Mouse (Mus musculus) ES-Bruce4 (cell line): Measurements from ENCODE around the gene Galntl6. TPM values are rescaled to one million over a fixed set of nuclear protein-coding genes. Genes with fewer than 3 reads are reported as not detected.

Experiments
- H3K27ac ChIP-seq: 2 replicates; pipeline ENCODE4 v1.5.1; 2012; ENCODE audit warnings: low read length, inconsistent platforms; ENCODE audit not compliant: insufficient read depth
- H3K27me3 ChIP-seq: 2 replicates; pipeline ENCODE4 v1.6.1; 2012; ENCODE audit warnings: mild to moderate bottlenecking, low read length, inconsistent platforms; ENCODE audit not compliant: control insufficient read depth, poor library complexity, insufficient read depth, severe bottlenecking
- H3K36me3 ChIP-seq: 2 replicates; pipeline ENCODE4 v1.6.1; 2012; ENCODE audit warnings: inconsistent platforms, mild to moderate bottlenecking, low read length, moderate library complexity; ENCODE audit not compliant: control insufficient read depth, poor library complexity, insufficient read depth, severe bottlenecking
- H3K4me1 ChIP-seq: one replicate; pipeline ENCODE4 v1.8.1; 2011; ENCODE audit warnings: low read length; ENCODE audit not compliant: control insufficient read depth, insufficient read depth
- H3K4me3 ChIP-seq: 2 replicates; pipeline ENCODE4 v1.5.1; 2011; ENCODE audit warnings: low read depth, mild to moderate bottlenecking, low read length
- H3K9ac ChIP-seq: 2 replicates; pipeline ENCODE4 v1.6.1; 2012; ENCODE audit warnings: low read depth, mild to moderate bottlenecking, inconsistent platforms; ENCODE audit not compliant: poor library complexity, severe bottlenecking
- H3K9me3 ChIP-seq: replicated peaks from 2 replicates; pipeline ENCODE4 v1.6.1; 2012; ENCODE audit warnings: mild to moderate bottlenecking, low read length, inconsistent platforms; ENCODE audit not compliant: control insufficient read depth, poor library complexity, insufficient read depth, severe bottlenecking
- CTCF ChIP-seq: IDR thresholded peaks from one replicate; pipeline ENCODE4 v1.8.1; 2011; ENCODE audit warnings: low read depth, low read length
- EP300 ChIP-seq: IDR thresholded peaks from 2 replicates; pipeline ENCODE4 v1.6.1; 2011; ENCODE audit warnings: low read depth, low read length; ENCODE audit not compliant: insufficient read depth
- POLR2A ChIP-seq: IDR thresholded peaks from one replicate; pipeline ENCODE4 v1.8.1; 2011; ENCODE audit warnings: low read length; ENCODE audit not compliant: insufficient read depth
- polyA plus RNA-seq: library from polyadenylated mRNA; stranded (reverse); fragments of >200 nt; gene quantifications from 2 replicates; pipeline ENCODE4 v1.2.4, GENCODE M21; 2011; ENCODE audit warnings: low read depth; ENCODE audit not compliant: missing spikeins, insufficient read depth, insufficient read length

Galntl6 gene
- polyA plus RNA-seq, 1 experiment: not detected

- no peak overlapping the region for H3K4me3 ChIP-seq
- no peak overlapping the region for H3K9ac ChIP-seq
- H3K4me1 ChIP-seq: no peaks in the 10 kb centered on the region
- no peaks in the 10 kb centered on the region for H3K27me3 ChIP-seq
- H3K36me3 ChIP-seq: no peaks in the 10 kb centered on the region
- no peak overlapping the region for H3K27ac ChIP-seq
- no peaks in the 10 kb centered on the region for H3K9me3 ChIP-seq
- TF ChIP-seq CTCF (peak; percentile 38), EP300 (no peak), POLR2A (no peak)
Observed at GRCm38 (mm10) chr8:58234220-58234619, 678.2 kb downstream of the Galntl6 start.

GRCm38 (mm10) chr8:58228725-58229124 is 683.7 kb downstream of the Galntl6 start:
- Histone ChIP-seq H3K4me3 (no peak overlapping the region), H3K27ac (no peak overlapping the region), H3K27me3 (no peaks in the 10 kb centered on the region), H3K4me1 (no peaks in the 10 kb centered on the region), H3K36me3 (no peaks in the 10 kb centered on the region), H3K9me3 (no peaks in the 10 kb centered on the region), H3K9ac (no peak overlapping the region)
- TF ChIP-seq POLR2A: no peak
- TF ChIP-seq CTCF: no peak
- TF ChIP-seq EP300: no peak

- TF ChIP-seq EP300: no peak
- TF ChIP-seq CTCF: no peak
- Histone ChIP-seq H3K36me3 (no peaks in the 10 kb centered on the region), H3K27me3 (no peaks in the 10 kb centered on the region), H3K9ac (no peak overlapping the region), H3K9me3 (no peaks in the 10 kb centered on the region), H3K4me3 (no peak overlapping the region), H3K4me1 (no peaks in the 10 kb centered on the region), H3K27ac (no peak overlapping the region)
Observed at GRCm38 (mm10) chr8:58217885-58218284, 694.6 kb downstream of the Galntl6 start.

- Histone ChIP-seq H3K4me3 (no peak overlapping the region), H3K27ac (no peak overlapping the region), H3K9me3 (no peaks in the 10 kb centered on the region), H3K9ac (no peak overlapping the region), H3K36me3 (no peaks in the 10 kb centered on the region), H3K27me3 (no peaks in the 10 kb centered on the region), H3K4me1 (no peaks in the 10 kb centered on the region)
- TF ChIP-seq POLR2A (no peak), EP300 (no peak), CTCF (no peak)
Observed at GRCm38 (mm10) chr8:58189694-58190093, 722.7 kb downstream of the Galntl6 start.

- H3K9me3 ChIP-seq: no peaks in the 10 kb centered on the region
- TF ChIP-seq POLR2A (no peak), CTCF (no peak), EP300 (no peak)
- no peak overlapping the region for H3K9ac ChIP-seq
- no peaks in the 10 kb centered on the region for H3K4me1 ChIP-seq
- no peak overlapping the region for H3K27ac ChIP-seq
- H3K27me3 ChIP-seq: no peaks in the 10 kb centered on the region; the same call in 1 of the 2 replicates
- no peaks in the 10 kb centered on the region for H3K36me3 ChIP-seq
- H3K4me3 ChIP-seq: no peak overlapping the region
Observed at GRCm38 (mm10) chr8:58146961-58147360, 765.5 kb downstream of the Galntl6 start.

GRCm38 (mm10) chr8:58086733-58087132 is 825.7 kb downstream of the Galntl6 start:
- H3K36me3 ChIP-seq: no peaks in the 10 kb centered on the region
- no peak overlapping the region for H3K27ac ChIP-seq
- H3K4me1 ChIP-seq: no peaks in the 10 kb centered on the region
- TF ChIP-seq POLR2A (no peak), EP300 (no peak), CTCF (no peak)
- no peaks in the 10 kb centered on the region for H3K27me3 ChIP-seq
- H3K9ac ChIP-seq: no peak overlapping the region
- H3K9me3 ChIP-seq: no peaks in the 10 kb centered on the region
- no peak overlapping the region for H3K4me3 ChIP-seq
